Mouse (Mus musculus): Measurements from ENCODE around the gene Gm11985. TPM values are rescaled to one million over a fixed set of nuclear protein-coding genes. Genes with fewer than 3 reads are reported as not detected.

Gene Gm11985
- polyA plus RNA-seq, 1 experiment from 2014 or later = 0.25 TPM

DNA sequence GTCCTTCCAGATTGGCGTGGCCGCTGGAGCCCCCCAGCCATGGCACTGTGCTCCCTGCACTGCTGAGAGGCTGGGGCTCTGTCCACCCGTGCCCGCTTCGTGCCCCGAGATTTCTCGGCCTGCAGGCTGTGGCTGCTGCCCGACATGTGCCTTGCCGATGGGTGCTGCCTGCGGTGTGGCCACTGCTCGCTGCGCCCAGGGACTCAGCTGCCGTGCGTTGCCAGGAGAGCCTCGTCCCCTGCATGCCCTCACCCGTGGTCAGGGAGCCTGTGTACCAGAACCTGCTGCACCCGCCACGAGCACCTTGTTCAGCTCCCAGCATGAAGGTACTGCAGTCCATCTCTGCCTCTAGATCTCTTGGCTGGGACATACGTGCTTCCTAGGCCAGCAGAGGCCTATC lies 9.6 kb upstream of the Gm11985 start:
- H3K4me2 ChIP-seq (replicated peaks; ENCODE audit: low read depth, low read length) = no peak overlapping the region
- H3K4me1 ChIP-seq (ENCODE audit: control insufficient read depth, insufficient read depth, low read length) = 0 out of 2 replicates have a peak, but pooled peaks cover 2% of the 10 kb centered on the region
- H3K9me3 ChIP-seq (ENCODE audit: control insufficient read depth, low read depth, low read length) = no peaks in the 10 kb centered on the region
- H3K27me3 ChIP-seq (ENCODE audit: control insufficient read depth, insufficient read depth, low read length) = no peaks in the 10 kb centered on the region
- no peak overlapping the region for H3K27ac ChIP-seq (ENCODE audit: low read length)
- no peaks in the 10 kb centered on the region for H3K36me3 ChIP-seq (ENCODE audit: control insufficient read depth, insufficient read depth, low read length)
- no peak overlapping the region for H3K4me3 ChIP-seq (ENCODE audit: low read depth, low read length)
- no peak overlapping the region for H3K9ac ChIP-seq (replicated peaks; ENCODE audit: low read depth, low read length)
- 87% methylated on average over 19 of the region's 19 CpGs for WGBS
- no peak for ATAC-seq (ENCODE audit: insufficient number of reproducible peaks, insufficient read depth, low FRiP score, low read depth)

- no peak within 1 kb of the TSS for H3K4me3 ChIP-seq (ENCODE audit: low read depth, low read length)
- H3K9me3 ChIP-seq (ENCODE audit: control insufficient read depth, low read depth, low read length) = no peaks in the 10 kb centered on the region
- H3K9ac ChIP-seq (replicated peaks; ENCODE audit: low read depth, low read length) = no peak within 1 kb of the TSS
- peak; percentile 51 for ATAC-seq (ENCODE audit: insufficient number of reproducible peaks, insufficient read depth, low FRiP score, low read depth)
- H3K27ac ChIP-seq (ENCODE audit: low read length) = no peak within 1 kb of the TSS
- H3K4me1 ChIP-seq (ENCODE audit: control insufficient read depth, insufficient read depth, low read length) = 0 out of 2 replicates have a peak, but pooled peaks cover 2% of the 10 kb centered on the region
- H3K36me3 ChIP-seq (ENCODE audit: control insufficient read depth, insufficient read depth, low read length) = no peaks in the 10 kb centered on the region
- WGBS = 59% methylated on average over 12 of the region's 12 CpGs
- H3K4me2 ChIP-seq (replicated peaks; ENCODE audit: low read depth, low read length) = no peak within 1 kb of the TSS
- no peaks in the 10 kb centered on the region for H3K27me3 ChIP-seq (ENCODE audit: control insufficient read depth, insufficient read depth, low read length)
These were observed 9.1 kb upstream of the Gm11985 start, which contains the start of gene Igfbp1 for GRCm38 (mm10) chr11:7197491-7197941. Gene Igfbp1 (plus strand): TSS chr11:7197782.

GRCm38 (mm10) chr11:7195312-7195685 lies 6.9 kb upstream of the Gm11985 start:
- Histone ChIP-seq H3K27me3 (ENCODE audit: control insufficient read depth, insufficient read depth, low read length) (no peaks in the 10 kb centered on the region), H3K4me2 (replicated peaks; ENCODE audit: low read depth, low read length) (no peak overlapping the region), H3K27ac (ENCODE audit: low read length) (no peak overlapping the region), H3K4me3 (ENCODE audit: low read depth, low read length) (no peak overlapping the region), H3K9ac (replicated peaks; ENCODE audit: low read depth, low read length) (no peak overlapping the region), H3K9me3 (ENCODE audit: control insufficient read depth, low read depth, low read length) (no peaks in the 10 kb centered on the region), H3K36me3 (ENCODE audit: control insufficient read depth, insufficient read depth, low read length) (no peaks in the 10 kb centered on the region), H3K4me1 (ENCODE audit: control insufficient read depth, insufficient read depth, low read length) (0 out of 2 replicates have a peak, but pooled peaks cover 2% of the 10 kb centered on the region)
- no peak for ATAC-seq (ENCODE audit: insufficient number of reproducible peaks, insufficient read depth, low FRiP score, low read depth)
- WGBS = 86% methylated on average over 4 of the region's 4 CpGs

- Histone ChIP-seq H3K27ac (ENCODE audit: low read length) (no peak overlapping the region), H3K9me3 (ENCODE audit: control insufficient read depth, low read depth, low read length) (no peaks in the 10 kb centered on the region), H3K4me3 (ENCODE audit: low read depth, low read length) (no peak overlapping the region), H3K9ac (replicated peaks; ENCODE audit: low read depth, low read length) (no peak overlapping the region), H3K4me2 (replicated peaks; ENCODE audit: low read depth, low read length) (no peak overlapping the region), H3K36me3 (ENCODE audit: control insufficient read depth, insufficient read depth, low read length) (no peaks in the 10 kb centered on the region), H3K4me1 (ENCODE audit: control insufficient read depth, insufficient read depth, low read length) (0 out of 2 replicates have a peak, but pooled peaks cover 2% of the 10 kb centered on the region), H3K27me3 (ENCODE audit: control insufficient read depth, insufficient read depth, low read length) (no peaks in the 10 kb centered on the region)
- no peak for ATAC-seq (ENCODE audit: insufficient number of reproducible peaks, insufficient read depth, low FRiP score, low read depth)
- 87% methylated on average over 10 of the region's 10 CpGs for WGBS
These were observed 6.3 kb upstream of the Gm11985 start for GRCm38 (mm10) chr11:7194432-7195311.

DNA sequence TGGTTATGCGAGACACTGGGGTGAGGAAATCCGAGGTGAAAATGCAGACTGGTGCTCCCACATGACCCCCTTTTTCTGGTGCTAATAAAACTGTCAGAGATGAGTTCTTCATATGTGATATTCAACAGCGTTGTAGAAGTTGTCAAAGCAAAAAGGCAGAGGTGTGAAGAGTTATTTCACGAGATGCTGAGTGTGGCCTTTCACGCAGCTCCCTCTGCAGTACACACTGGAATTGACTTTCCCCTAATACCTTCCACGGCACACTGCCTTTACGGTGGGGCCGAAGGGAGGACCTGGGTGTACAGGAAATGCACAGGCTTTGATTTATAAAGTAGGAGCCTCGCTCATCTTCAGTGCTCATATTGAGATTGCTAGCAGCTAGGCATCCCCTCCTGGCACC lies 4.8 kb upstream of the Gm11985 start:
- Histone ChIP-seq H3K4me2 (replicated peaks; ENCODE audit: low read depth, low read length) (no peak overlapping the region), H3K27ac (ENCODE audit: low read length) (no peak overlapping the region), H3K4me3 (ENCODE audit: low read depth, low read length) (no peak overlapping the region), H3K9ac (replicated peaks; ENCODE audit: low read depth, low read length) (no peak overlapping the region), H3K4me1 (ENCODE audit: control insufficient read depth, insufficient read depth, low read length) (0 out of 2 replicates have a peak, but pooled peaks cover 2% of the 10 kb centered on the region), H3K27me3 (ENCODE audit: control insufficient read depth, insufficient read depth, low read length) (no peaks in the 10 kb centered on the region), H3K9me3 (ENCODE audit: control insufficient read depth, low read depth, low read length) (no peaks in the 10 kb centered on the region), H3K36me3 (ENCODE audit: control insufficient read depth, insufficient read depth, low read length) (no peaks in the 10 kb centered on the region)
- WGBS = 62% methylated on average over 9 of the region's 9 CpGs
- no peak for ATAC-seq (ENCODE audit: insufficient number of reproducible peaks, insufficient read depth, low FRiP score, low read depth)

DNA sequence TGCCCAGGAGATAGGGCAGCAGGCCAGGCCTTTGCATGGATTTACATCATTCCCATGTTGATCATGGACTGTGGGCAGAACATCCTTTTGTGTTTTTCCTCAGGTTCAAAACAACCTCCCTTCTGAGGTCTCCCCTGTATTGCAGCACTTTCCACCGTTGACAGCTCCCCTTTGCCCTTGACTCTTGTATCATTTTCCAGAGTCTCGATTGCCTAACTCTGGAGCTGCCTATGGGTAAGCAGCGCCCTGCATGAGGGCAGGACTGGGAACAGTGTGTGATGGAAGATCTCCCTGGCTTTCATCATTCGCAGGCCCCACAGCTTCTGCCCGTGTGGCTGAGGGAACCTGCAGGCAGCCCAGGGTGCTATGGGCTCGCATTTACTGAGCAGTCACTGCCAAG lies 4.3 kb upstream of the Gm11985 start:
- H3K4me1 ChIP-seq (ENCODE audit: control insufficient read depth, insufficient read depth, low read length) = 0 out of 2 replicates have a peak, but pooled peaks cover 2% of the 10 kb centered on the region
- no peaks in the 10 kb centered on the region for H3K27me3 ChIP-seq (ENCODE audit: control insufficient read depth, insufficient read depth, low read length)
- no peak overlapping the region for H3K27ac ChIP-seq (ENCODE audit: low read length)
- H3K36me3 ChIP-seq (ENCODE audit: control insufficient read depth, insufficient read depth, low read length) = no peaks in the 10 kb centered on the region
- H3K9me3 ChIP-seq (ENCODE audit: control insufficient read depth, low read depth, low read length) = no peaks in the 10 kb centered on the region
- no peak overlapping the region for H3K9ac ChIP-seq (replicated peaks; ENCODE audit: low read depth, low read length)
- no peak overlapping the region for H3K4me3 ChIP-seq (ENCODE audit: low read depth, low read length)
- WGBS = 44% methylated on average over 6 of the region's 6 CpGs
- ATAC-seq (ENCODE audit: insufficient number of reproducible peaks, insufficient read depth, low FRiP score, low read depth) = no peak
- no peak overlapping the region for H3K4me2 ChIP-seq (replicated peaks; ENCODE audit: low read depth, low read length)

- Histone ChIP-seq H3K4me3 (ENCODE audit: low read depth, low read length) (no peak overlapping the region), H3K27me3 (ENCODE audit: control insufficient read depth, insufficient read depth, low read length) (no peaks in the 10 kb centered on the region)
- WGBS = 49% methylated on average over 8 of the region's 8 CpGs
These were observed 897 bp downstream of the Gm11985 start for GRCm38 (mm10) chr11:7187472-7187871.

DNA sequence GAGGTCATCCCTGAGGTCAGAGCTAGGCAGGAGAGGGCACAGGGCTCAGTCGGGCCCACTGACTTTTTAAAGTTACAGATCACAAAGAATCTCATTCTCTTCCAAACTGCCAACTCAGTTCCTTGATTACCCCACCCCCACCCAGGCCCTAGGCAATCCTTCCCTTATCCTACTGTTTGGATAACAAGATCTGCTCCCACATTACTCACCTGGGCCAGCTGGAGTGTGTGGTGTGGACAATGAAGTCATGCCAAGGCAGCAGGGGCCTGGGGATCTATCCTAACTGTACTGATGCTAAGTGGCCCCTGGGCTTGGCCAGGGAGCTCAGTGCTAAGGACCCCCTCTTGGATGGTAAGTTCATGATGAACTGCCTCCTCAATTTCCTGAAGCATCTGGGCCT lies 3.9 kb downstream of the Gm11985 start:
- Histone ChIP-seq H3K4me3 (ENCODE audit: low read depth, low read length) (no peak overlapping the region), H3K9me3 (ENCODE audit: control insufficient read depth, low read depth, low read length) (no peaks in the 10 kb centered on the region), H3K9ac (replicated peaks; ENCODE audit: low read depth, low read length) (no peak overlapping the region), H3K36me3 (ENCODE audit: control insufficient read depth, insufficient read depth, low read length) (no peaks in the 10 kb centered on the region), H3K4me1 (ENCODE audit: control insufficient read depth, insufficient read depth, low read length) (no peaks in the 10 kb centered on the region), H3K27ac (ENCODE audit: low read length) (no peak overlapping the region), H3K4me2 (replicated peaks; ENCODE audit: low read depth, low read length) (no peak overlapping the region), H3K27me3 (ENCODE audit: control insufficient read depth, insufficient read depth, low read length) (no peaks in the 10 kb centered on the region)
- WGBS = 0% methylated on average over 1 of the region's 1 CpGs
- ATAC-seq (ENCODE audit: insufficient number of reproducible peaks, insufficient read depth, low FRiP score, low read depth) = peak; percentile 36; the same call in 1 of the 2 replicates

More at GRCm38 (mm10) chr11:7187472-7187871, 897 bp downstream of the Gm11985 start:
- Histone ChIP-seq H3K9me3 (ENCODE audit: control insufficient read depth, low read depth, low read length) (no peaks in the 10 kb centered on the region), H3K36me3 (ENCODE audit: control insufficient read depth, insufficient read depth, low read length) (no peaks in the 10 kb centered on the region), H3K9ac (replicated peaks; ENCODE audit: low read depth, low read length) (no peak overlapping the region), H3K4me2 (replicated peaks; ENCODE audit: low read depth, low read length) (no peak overlapping the region), H3K27ac (ENCODE audit: low read length) (no peak overlapping the region), H3K4me1 (ENCODE audit: control insufficient read depth, insufficient read depth, low read length) (no peaks in the 10 kb centered on the region)
- ATAC-seq (ENCODE audit: insufficient number of reproducible peaks, insufficient read depth, low FRiP score, low read depth) = no peak

Data from stomach, embryonic 14.5 days (tissue).